Mouse (Mus musculus) left cerebral cortex, adult 18-20 months (tissue): ENCODE data around the gene Kcnip3. TPM values are rescaled to one million over a fixed set of nuclear protein-coding genes. Genes with fewer than 3 reads are reported as not detected.
A peak's percentile ranks its signal among the peaks of the same experiment; 100 is the strongest.

Experiments
- DNase-seq, 2 experiments: peaks; one replicate each; pipeline ENCODE4 v3.0.0; 2021 to 2022; ENCODE audit warnings: low spot score in 2 of 2, mixed read lengths in 1 of 2
- total RNA-seq, 2 experiments: library from RNA; stranded (reverse); gene quantifications; 2 replicates each; pipeline ENCODE4 v1.2.3; 2021

The Kcnip3 gene
- total RNA-seq, 2 experiments from 2014 or later = 114 to 130 TPM

DNA sequence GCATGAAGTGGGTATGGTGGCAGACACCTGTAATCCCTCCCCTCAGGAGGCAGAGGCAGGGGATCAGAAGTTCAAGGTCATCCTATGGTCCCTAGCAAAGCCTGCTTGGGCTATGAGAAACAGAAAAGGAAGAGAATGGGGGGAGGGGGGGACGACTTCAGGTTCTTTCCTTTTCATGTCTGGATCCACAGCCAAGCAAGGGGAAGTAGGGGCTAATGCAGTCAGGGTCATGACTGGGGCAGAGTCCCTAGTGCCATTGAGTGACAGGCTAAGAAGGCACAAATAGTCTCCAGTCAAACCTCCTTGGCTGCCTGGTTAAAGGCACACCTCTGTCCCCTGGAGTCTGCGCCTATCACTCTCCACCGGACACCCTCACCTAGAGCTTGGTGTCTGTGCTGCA is 3.1 kb downstream of the Kcnip3 start:
- DNase-seq = no peak

DNA sequence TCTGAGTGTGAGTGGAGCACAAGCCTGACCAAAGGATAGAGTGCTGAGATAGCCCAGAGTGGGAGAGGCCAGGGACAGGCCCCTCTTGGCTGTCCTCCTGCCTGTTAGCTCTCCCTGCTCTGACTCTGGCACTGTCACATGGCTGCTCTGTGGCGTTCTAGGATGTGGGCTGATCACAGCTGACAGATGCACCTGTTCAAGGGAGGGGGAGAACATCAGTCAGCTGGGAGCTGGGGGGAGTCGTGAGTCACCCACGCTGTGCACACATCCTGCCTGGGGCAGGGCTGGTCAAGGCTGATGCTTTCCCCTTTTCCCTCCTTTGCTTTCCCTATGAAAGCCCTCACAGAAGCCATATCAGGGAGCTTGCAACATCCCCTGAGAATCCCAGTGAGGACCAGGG is 3.6 kb downstream of the Kcnip3 start:
- DNase-seq = peak; percentile 64 to 68

DNA sequence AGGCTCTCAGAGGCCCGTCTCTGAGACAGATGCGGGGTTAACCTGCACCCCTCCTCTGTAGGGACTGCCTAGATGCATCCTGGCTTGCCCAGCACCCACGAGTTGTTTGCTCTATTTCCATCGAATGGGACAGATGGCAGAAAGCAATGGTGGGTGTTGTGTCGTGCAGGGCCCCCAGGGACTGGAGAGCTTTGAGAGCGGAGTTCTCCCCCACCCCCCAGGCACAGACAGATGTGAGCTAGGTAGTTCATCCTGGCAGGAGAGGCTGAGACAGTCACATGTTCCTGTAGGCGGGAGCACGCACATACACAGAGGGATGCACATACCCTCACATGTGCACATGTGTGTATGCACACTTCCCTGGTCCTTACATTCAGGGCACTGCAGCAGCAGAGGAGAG is 4.8 kb downstream of the Kcnip3 start:
- peak; percentile 69 to 73 for DNase-seq

DNA sequence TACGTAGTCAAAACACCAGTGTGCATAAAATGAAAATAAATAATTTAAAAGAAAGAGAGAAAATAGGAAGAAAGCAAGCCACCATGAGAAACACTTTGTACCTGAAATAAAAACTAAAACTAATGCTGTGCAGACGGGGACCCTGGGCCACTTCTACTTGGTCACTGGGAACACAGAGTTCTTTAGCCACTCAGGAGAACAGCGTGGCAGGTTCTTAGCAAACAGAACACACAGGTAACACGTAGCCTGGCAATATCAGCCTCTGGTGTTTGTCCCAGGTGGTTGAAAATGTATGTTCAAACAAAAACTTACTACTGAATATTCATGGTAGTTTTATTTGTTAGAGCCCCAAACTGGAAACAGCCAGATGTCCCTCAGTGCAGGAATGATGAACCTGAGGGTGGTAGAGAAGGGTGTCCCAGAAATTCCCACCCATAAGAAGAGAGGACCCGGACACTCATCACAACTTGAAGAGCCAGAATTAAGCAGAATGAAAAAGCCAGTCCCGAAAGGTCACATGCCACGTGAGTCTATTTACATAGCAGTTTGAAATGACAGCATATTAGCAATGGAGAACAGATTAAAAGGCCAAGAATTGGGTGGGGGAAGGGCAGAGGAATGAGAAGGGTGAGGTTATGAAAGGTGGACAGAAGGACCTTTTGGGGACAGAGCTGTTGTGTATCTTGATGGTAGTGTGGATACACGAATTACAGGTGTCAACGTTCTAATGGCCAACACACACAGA is 7.3 kb downstream of the Kcnip3 start:
- DNase-seq = no peak

DNA sequence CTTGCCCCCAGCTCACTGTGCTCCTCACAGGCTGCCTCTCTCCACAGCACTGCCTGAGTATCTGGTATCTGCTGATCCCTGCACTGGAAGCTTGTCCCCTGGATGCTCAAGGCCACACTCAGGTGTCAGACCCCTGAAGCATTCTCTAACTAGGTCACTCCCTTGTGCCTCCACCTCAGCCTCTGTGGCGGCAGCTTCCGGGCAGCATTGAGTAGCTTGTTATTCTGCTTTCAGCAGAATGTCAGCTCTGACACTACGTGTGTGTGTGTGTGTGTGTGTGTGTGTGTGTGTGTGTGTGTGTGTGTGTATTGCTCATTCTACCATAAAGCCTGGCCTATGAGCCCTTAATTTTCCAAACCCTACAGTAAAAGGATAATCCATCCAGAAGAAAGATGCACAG is 8.7 kb downstream of the Kcnip3 start:
- no peak for DNase-seq

DNA sequence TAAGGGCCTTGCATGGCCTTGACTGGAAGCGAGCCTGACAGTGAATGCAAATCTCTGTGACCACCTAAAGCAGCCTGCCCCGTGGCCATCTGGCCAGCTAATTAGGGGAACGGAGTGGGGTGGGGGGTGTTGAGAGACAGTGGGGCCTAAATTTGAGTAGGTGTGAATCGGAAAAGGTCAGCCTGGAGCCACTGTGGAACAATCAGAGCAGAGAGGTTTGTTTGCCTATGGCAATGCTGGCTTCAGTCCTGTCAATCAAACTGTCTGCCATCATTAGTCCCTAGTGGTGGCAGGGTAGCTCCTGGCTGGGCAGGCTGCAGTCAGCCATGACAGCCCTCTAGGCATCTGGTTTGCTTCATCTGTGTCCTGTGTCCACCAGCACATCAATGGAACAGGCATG is 10.5 kb downstream of the Kcnip3 start:
- DNase-seq = no peak

DNA sequence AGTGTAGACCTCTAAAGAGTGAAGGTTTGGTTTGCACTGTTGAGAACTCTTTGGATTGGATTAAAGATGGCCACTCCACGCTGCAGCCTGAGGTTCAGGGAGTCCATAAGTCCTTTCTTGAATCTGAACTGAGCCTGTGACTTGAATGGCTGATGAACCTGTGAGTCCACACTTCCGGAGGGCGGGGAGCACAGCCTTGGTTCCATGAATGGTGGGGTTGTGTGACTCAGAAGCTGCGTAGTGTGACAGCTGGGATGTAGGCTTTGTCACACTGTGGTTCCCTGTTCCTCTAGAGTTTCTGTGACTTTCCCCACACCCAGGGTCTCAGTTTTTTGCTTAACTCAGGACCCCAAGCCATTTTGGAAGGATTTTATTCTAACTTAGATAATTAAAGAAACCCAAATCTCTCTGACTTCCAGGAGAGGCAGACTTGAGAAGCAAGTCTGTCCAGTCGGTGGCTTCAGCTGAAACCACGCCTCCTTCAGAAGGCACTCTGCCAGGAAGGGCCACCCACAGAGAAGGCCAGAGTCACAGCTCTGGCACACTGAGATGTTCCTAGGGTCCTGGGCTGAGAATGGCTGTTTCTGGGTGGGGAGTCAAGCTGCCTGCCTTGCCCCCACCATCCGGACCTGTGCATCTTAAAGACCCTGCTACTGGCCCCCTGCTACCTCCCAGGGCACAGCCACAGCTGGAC is 13.8 kb downstream of the Kcnip3 start:
- DNase-seq = peak; percentile 29 to 48

DNA sequence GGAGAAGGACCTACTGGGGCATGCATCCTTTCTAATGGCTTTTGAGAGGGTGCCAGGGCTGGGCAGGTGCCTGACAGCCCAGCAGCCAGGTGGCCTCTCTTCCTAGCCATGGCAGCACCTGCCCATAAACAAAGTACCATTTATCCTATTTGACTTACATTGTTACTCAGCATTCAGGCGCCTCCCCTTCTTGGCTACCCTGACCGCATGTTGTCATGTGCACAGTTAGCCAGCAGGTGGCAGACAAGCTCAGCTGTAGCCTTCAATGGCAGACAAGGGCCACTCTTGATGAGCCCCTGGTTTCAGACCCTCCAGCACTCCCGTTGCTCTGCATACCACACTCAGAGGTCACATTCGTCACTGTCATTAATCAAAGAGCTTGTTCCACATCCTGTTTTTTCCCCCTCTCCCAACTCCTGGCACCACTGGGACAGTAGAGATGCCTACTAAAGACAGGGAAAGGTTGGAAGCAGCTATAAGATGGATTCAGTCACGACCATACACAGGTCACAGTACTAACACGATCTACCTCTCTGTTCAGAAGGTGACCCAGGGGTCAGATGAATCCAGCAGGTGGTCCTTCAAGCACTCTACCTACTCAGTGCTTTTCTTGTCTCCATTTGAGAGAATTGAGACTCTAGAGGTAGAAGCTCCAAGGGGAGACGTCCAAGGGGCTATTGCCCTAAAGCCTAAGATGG is 14.7 kb downstream of the Kcnip3 start:
- DNase-seq = peak; percentile 83 to 91

DNA sequence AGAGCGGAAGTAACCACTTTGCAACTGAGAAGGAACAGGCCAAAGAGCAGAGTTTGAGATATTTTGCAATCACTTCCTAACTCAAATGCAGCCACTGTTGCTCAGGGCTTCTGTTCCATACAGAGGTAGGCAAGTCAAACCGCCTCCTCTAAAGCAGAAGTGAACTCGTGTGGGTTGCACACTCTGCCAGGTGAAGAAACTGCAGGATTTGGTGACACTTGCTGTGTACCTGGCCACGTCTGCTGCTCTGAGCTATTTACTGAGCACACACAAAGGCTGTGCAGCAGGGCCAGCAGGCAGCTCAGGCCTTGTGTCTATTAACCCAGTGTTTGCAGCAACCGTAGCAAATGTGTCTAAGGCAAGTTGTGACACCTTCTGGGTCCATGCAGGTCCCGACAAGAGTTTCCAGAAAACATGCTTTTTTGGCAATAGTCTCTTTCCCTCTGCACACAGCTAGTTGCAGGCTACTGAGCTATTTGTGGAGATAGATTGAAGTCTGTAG is 15.7 kb downstream of the Kcnip3 start:
- no peak for DNase-seq

DNA sequence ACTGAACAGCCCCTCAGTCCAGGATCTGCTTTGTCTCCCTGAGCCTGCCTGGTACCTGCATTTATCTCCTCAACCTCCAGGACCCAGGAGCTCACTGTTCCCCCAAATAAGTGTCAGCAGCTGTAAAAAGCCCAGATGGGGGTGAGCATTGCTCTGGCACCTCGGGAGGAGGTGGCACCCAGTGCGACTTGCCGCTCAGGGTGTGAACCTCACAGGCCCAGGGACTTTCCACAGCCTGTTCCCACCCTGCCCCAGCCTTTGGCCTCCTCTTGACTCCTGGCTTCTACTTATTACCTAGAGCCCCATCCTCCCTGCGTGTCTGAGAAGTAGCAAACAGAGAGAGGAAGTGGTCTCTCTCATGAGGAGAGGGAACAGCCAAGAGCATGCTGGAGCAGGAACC is 16.7 kb downstream of the Kcnip3 start:
- DNase-seq = no peak

DNA sequence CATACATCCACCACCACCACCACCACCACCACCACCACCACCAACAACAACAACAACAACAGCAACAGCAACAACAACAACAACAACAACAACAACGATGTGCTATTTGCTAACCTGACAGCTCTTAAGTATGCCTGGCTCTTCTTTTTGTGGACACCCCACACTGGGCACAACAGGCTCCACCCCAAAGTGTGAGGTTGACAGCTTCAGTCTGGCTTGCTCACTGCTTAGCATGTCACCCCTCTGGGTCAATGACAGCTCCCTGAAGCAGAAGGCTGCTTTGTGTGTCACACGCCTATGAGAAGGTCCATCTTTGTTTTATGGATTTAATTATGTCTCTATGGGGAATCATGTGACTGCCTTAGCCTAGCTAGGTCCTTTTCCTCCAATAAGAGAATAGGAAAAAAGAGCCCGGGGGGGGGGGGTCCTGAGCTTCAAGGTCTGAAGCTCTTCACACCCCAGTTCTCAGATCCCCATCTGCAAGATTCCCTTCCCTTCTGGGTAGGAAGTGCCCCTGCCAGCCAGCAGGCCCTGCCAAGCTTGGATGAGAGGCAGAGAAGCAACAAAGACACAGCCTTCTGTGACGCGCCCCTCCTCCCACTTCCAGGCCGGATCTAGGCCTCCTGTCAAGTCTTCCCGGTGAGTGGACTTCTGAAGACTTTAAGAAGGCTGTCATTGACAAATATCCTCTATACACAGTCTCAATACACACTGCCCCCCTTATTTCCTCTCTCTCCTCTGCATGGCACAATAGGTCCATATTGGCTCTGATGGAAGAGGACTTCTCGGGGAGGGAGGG is 17.9 kb downstream of the Kcnip3 start:
- DNase-seq = no peak

DNA sequence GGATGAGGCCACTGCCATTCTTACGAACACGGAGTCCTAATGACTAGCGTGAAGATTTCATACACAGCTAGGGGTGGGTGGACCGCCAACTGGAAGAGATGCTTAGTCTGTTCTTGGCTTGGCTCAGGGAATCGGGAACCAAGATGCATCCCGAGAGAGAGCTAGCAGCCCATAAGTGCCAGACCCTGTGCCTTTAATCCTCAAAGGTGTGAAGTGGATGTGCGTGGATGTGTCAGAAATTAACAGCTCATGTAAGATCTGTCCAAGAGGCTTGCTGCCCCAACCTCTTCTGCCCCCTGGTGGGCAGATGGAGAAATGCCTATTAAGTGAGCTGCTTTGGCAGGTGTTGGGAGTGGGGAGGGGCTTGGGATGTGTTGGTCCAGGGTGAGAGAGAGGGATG is 20.8 kb downstream of the Kcnip3 start:
- DNase-seq = peak; percentile 58 to 60

DNA sequence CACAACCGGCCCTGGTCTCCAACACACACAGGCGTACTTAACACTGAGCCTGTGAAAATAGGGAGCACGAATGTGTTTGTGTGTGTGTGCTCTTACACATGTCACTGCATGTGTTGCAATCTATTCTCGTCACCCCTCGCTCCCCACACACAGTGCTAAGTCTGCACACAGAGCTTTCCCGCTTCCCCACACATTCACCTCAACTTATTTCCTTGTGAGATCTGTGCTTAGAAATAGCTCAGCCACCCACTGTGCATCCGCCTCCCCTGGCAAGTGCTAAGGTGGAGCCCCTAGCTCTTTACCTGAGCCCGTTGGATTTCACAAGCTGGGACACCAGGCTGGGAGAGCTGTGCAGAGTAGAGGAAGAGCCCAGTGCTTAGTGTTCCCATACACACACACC is 23.1 kb downstream of the Kcnip3 start:
- DNase-seq = no peak

DNA sequence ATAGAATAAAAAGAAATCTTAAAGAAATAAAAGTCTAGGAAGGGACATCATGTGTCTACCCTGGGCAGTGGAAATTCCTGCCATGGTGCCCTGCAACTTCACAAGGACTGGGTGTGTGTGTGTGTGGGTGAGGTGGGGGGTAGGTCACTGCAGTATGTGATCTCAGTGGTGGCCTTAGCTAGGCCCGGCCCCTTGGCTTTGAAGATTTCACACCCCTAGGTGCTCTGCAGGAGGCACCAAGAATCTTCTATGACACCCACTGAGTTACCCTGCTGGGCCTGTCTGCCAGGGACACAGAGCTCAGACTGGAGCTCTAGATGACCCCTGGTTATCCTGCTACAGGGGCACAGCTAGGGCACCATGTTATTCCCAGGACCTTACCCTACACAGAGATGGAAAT is 25.6 kb downstream of the Kcnip3 start:
- DNase-seq = no peak

DNA sequence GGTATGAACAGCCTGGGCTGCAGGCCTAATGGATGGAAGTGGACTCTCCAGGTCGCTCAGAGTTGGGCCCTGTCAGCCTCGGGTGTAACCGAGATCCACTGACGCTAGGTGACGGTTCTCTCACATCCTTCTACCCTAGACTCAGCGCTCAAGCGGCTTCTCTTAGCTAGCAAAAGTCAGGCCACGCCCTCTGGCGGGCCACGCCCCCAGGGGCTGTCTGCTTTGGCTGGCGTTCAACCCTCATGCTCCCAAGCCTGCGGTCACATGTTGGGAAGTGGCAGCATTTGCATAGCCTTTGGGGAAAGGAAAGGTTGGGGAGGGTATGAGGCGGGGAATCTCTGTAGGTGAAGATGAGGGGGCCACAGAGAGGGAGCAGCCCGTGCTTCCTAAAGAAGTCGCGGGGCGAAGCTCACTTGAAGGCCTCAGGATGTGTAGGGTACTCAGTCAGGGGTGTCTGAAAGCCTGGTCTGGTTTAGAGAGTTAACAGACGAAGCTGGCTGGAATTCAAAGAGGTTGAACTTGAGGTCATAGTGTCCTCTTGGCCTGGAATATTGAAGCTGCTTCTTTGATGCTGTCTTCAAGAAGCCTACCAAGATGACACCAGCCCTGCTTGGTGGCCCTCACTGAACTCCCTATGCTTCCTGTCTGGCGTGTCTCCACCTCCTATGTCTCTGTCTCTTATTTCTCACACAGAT is 37.3 kb downstream of the Kcnip3 start:
- DNase-seq = no peak

DNA sequence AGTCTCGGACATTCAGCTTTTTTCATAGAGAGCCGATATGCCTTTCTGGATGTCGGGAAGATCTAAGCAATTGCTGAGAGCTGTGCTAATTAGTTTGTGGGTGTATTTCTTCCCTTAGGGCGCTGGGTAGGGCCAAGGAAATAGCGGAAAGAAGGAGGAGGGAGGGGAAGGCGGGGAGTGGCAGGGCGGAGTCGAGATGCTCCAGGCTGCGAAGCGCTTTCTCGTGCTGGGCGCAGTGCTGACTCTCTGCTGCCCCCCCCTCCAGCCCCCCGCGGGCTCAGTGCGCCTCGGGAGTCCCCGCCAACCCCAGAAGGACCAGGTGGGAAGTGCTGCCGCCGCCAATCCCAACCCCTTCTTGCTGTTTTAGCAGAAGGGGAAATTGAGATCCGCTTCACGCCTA is 38.9 kb downstream of the Kcnip3 start:
- DNase-seq = no peak

DNA sequence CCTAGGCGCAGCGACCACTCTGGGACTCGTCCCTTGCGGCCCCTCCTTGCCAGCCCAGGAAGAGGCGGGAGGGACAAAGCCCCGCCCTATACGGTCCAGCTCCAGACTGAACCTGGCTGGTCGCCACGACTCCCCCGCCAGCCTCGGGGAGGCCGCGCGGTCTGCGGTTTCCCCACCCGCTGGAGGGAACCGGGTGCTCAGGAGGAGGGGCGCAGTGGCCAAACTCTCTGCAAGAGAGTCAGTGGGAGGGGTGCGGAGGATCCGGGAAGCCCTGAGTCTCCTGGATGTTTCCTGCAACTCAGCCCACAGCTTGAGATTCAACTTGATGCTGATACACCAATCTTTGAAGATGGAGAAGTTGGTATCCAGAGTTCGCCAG is 39.4 kb downstream of the Kcnip3 start:
- peak; percentile 46 to 67 for DNase-seq

DNA sequence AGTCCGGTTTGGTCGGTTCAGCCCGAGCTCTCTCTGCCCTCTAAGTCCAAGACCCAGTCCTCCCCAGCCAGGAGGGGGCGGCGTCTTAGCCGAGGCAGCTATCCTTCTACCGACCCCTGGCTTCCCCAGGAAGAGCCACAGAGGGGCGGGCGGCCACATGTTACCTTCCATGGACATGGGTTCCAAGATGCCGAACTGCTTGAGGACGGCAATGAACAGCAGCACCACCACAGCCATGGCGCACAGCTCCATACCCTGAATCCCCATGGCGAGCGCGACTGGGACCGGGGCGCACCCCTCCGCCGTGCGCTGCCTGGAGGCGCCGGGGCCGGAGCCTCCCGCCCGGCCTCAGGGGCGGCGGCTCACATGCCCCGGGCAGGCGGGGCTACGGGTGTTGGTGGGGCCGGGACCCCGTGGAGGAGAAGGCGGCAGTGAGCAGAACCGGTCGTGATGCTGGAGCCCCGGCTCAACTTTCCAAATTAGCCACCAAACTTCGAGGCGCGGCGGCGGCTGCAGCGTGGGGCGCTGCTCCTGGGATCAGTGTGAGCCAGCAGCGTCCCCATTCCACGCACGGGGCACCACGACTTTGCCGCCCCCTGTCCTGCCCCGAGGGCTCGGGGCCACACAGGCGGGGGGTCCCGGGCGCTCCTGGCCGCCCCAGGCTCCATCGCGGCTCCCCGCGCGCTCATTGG is 39.9 kb downstream of the Kcnip3 start:
- DNase-seq = no peak

DNA sequence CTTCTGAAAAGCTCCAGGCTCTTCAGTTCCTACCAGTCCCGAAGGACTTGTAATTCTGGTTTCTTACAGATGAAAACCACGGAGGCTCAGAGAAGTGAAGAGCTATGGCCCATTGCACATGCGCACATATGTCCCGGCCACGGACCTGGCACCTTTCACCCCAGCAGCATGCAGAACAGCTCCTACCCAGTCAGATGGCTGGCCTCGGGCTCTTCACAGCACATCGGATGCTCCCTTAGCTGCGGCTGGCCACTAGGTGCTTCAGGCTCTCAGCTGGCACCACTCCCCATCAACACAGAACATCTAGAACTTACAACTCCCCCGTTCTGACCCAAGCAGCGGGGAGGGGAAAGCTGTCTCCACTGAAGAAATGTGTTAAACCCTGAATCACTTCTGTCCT is 42.1 kb downstream of the Kcnip3 start:
- DNase-seq = no peak

DNA sequence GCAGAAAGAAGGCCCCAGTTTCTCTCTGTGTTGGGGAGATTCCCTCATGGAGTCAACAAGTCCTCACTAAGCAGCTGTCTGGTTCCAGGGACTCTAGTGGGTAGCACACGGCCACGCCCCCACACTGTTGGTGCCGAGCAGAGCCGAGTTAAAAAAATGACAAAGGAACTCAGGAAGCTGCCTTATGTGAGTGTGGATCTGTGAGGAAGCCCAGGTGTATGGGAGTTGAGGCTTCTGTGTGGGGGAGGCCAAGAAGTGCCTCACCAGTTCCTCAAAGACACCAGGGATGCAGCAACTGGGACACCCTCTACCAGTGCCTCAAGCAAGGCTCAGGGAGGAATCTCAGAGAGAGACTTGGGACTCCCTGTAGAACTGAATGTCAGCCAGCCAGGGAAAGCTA is 42.7 kb downstream of the Kcnip3 start:
- DNase-seq = peak in 1 of 2 experiments; percentile 27
